Mouse (Mus musculus): ENCODE results near the gene Ogfod2.
A peak's percentile ranks its signal among the peaks of the same experiment; 100 is the strongest.

Gene Ogfod2

GRCm38 (mm10) chr5:124155943-124156342, 43.8 kb downstream of the Ogfod2 start:
- no peak for DNase-seq (ENCODE audit: low spot score in 2 of 2)

GRCm38 (mm10) chr5:124158305-124158704, 46.2 kb downstream of the Ogfod2 start:
- DNase-seq (ENCODE audit: low spot score in 2 of 2), result no peak

- no peak for DNase-seq (ENCODE audit: low spot score in 2 of 2)
Measured at GRCm38 (mm10) chr5:124159453-124159852, 47.4 kb downstream of the Ogfod2 start.

DNA sequence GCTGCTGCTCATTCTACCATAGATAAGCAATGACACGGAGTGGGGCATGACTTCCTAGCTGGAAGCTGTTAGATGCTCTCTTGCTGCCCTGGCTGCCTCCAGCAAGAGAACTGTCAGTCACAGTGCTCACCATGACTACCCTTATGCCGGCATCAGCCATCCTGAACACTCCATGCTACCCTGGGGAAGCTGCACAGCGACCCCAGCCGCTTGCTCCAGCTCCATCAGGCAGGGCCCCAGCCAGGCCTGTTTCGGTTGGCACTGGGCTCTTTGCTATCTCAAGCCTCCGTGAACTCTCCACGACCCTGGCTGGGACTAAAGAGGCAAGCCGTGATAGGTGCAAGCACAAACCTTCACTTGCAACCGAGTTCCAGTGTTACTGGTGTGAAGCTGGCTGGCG, 49.7 kb downstream of the Ogfod2 start:
- DNase-seq (ENCODE audit: low spot score in 2 of 2), result no peak

DNA sequence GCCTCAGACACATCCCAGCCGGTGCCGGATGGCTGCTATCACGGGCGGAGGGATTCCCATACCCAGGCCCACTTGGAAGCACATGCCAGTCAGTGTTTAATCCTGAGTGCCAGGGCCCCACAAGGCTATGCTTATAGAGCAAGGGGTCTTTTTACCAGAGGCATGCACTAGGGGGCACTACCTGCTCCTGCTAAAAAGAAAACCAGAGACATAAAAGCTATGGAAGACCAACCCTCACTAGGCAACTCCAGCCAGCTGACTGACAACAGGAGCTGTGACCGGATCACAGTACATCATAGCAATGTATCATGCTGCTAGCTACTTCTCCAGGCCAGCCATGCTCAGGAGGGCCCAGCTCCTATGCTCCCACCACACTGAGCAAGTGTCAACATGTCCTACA, 50.5 kb downstream of the Ogfod2 start:
- peak; percentile 39 to 76 for DNase-seq (ENCODE audit: low spot score in 2 of 2)

DNA sequence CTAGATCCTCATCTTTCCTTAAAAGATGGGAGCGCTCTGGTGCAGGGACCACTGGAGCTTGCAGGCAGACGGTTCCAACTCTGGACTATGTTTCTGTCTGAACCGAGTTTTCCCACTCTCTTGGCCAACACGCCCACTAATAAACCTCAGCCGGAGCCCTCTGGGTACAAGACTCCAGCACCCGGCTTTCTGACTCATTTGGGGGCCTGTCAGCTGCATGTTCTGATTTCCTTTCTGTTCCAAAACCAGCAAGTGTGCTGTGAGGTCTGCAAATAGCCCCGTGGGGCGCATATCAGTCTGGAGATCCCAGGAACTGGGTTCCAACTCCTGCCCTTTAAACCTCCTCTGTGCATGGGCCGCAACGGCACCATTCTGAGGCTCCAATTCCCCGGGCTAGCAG, 51.3 kb downstream of the Ogfod2 start:
- DNase-seq (ENCODE audit: low spot score in 2 of 2), result no peak
